Mouse (Mus musculus) embryonic facial prominence, embryonic 11.5 days (tissue): ENCODE results near the gene Wasf2. TPM values are rescaled to one million over a fixed set of nuclear protein-coding genes. Genes with fewer than 3 reads are reported as not detected.
A peak's percentile ranks its signal among the peaks of the same experiment; 100 is the strongest.

Source experiments
- ATAC-seq: fragments of 200-750 bp; cut with Nextera tagmentation; replicated peaks from 2 replicates; pipeline ENCODE4 v1.8.0; 2017; ENCODE audit warnings: low read depth; ENCODE audit not compliant: insufficient number of reproducible peaks, low FRiP score, low TSS enrichment
- DNase-seq: peaks from one replicate; pipeline ENCODE4 v3.0.0-alpha.2; 2015; ENCODE audit warnings: low spot score
- H3K27ac ChIP-seq: fragments of 300-500 bp; sonication (generic); replicated peaks from 2 replicates; pipeline ENCODE4 v1.5.1; 2014; ENCODE audit warnings: mild to moderate bottlenecking, low read depth, low read length, control low read depth
- H3K27me3 ChIP-seq: fragments of 300-500 bp; sonication (generic); 2 replicates; pipeline ENCODE4 v1.6.1; 2014; ENCODE audit warnings: mild to moderate bottlenecking, low read length, moderate library complexity, mixed read lengths; ENCODE audit not compliant: control insufficient read depth, insufficient read depth
- H3K36me3 ChIP-seq: fragments of 300-500 bp; sonication (generic); replicated peaks from 2 replicates; pipeline ENCODE4 v1.6.1; 2014; ENCODE audit warnings: low read depth, mild to moderate bottlenecking, low read length, moderate library complexity, mixed read lengths; ENCODE audit not compliant: control insufficient read depth, insufficient read depth
- H3K4me1 ChIP-seq: fragments of 300-500 bp; sonication (generic); 2 replicates; pipeline ENCODE4 v1.6.1; 2014; ENCODE audit warnings: low read length, mixed read lengths; ENCODE audit not compliant: control insufficient read depth, insufficient read depth
- H3K4me2 ChIP-seq: fragments of 300-500 bp; sonication (generic); 2 replicates; pipeline ENCODE4 v1.6.1; 2014; ENCODE audit warnings: low read depth, mild to moderate bottlenecking, control low read depth, low read length, moderate library complexity
- H3K4me3 ChIP-seq: fragments of 300-500 bp; sonication (generic); 2 replicates; pipeline ENCODE4 v1.5.1; 2014; ENCODE audit warnings: low read depth, low read length, control low read depth
- H3K9ac ChIP-seq: fragments of 300-500 bp; sonication (generic); replicated peaks from 2 replicates; pipeline ENCODE4 v1.6.1; 2014; ENCODE audit warnings: mild to moderate bottlenecking, control low read depth, low read length
- H3K9me3 ChIP-seq: fragments of 300-500 bp; sonication (generic); replicated peaks from 2 replicates; pipeline ENCODE4 v1.6.1; 2016; ENCODE audit warnings: mild to moderate bottlenecking, low read length, inconsistent platforms, mixed read lengths; ENCODE audit not compliant: control insufficient read depth
- WGBS: fragments of 180-500 bp; shearing (Covaris S2); extraction: QIAGEN DNeasy Blood & Tissue Kit; methylation state at CpG from one replicate; pipeline ENCODE4 v1.1.7; 2014; 5-methylcytosine and 5-hydroxymethylcytosine counted together
- polyA plus RNA-seq: library from polyadenylated mRNA; unstranded; fragments of >200 nt; fragmentation: Nextera tagmentation; extraction: Ambion mirVana; gene quantifications from 2 replicates; pipeline ENCODE4 v1.2.1, GENCODE M21; 2014

Gene Wasf2
- 66.9 and 75.9 TPM in 2 replicates for polyA plus RNA-seq

DNA sequence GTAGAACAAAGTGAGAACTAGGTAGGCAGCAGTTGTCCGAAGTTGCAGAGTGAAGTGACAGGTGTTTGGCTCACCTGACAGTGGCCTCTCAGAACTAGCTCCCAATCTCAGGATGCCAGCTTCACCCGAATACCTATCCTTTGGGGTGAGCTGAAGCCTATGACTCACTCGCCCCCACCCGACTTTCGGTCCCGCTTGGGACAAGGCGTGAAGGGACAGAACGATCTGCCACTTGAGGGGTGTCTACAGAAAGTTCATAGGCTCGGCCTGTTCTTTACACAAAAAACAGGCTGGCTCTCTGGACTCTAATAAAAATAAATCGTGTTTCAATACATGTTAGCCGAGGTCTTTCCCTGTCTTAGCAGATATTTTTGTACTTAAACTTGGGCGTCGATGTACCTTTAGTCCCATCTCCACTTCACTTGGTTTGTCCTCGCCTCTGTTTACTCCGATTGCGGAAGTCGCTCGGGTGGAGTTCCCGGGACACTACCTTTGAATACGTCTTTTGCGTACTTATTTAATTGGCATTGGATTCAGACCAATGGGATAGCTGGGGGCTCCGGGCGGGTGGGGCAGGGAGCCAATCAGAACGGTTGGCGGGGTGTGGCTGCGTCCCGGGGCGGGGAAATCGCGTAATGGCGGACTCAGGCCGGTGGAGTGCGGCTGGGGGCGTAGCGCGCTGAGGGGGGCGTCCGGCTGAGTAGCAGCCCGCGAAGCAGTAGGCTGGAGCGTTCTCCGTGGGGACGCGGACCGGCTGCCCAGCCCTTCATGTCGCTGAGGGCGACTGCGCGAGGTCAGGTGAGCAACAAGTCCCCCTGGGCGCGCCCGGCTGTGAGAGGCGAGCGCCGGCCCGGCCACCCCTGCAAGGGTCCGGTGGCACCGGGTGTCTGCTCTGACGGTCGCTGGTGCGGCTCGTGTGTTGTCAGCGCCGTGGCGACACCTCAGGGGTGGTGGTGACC, at the start of gene Wasf2:
Gene Wasf2, plus strand, starts transcription at position 575 of the 959 bp plus-strand sequence.
- H3K27me3 ChIP-seq = no peaks in the 10 kb centered on the region
- WGBS = under 1% methylated on average over 53 of the region's 65 CpGs
- H3K27ac ChIP-seq = peak within 1 kb of the TSS; percentile 68
- H3K9ac ChIP-seq = peak within 1 kb of the TSS; percentile 90
- H3K4me1 ChIP-seq = no peaks in the 10 kb centered on the region
- no peaks in the 10 kb centered on the region for H3K36me3 ChIP-seq
- peak within 1 kb of the TSS; percentile 96 for H3K4me3 ChIP-seq
- peak; percentile 96 for DNase-seq
- no peaks in the 10 kb centered on the region for H3K9me3 ChIP-seq
- ATAC-seq = peak; percentile 92
- peak within 1 kb of the TSS; percentile 72 for H3K4me2 ChIP-seq

GRCm38 (mm10) chr4:133080862-133081261, 49.4 kb upstream of the Wasf2 start:
- H3K9me3 ChIP-seq = no peaks in the 10 kb centered on the region
- no peaks in the 10 kb centered on the region for H3K27me3 ChIP-seq
- 97% methylated on average over 3 of the region's 3 CpGs for WGBS
- H3K4me3 ChIP-seq = no peak overlapping the region
- H3K9ac ChIP-seq = no peak overlapping the region
- ATAC-seq (no peak), DNase-seq (no peak)
- no peak overlapping the region for H3K4me2 ChIP-seq
- peaks cover 13% of the 10 kb centered on the region for H3K4me1 ChIP-seq
- H3K36me3 ChIP-seq = no peaks in the 10 kb centered on the region; the same call in 1 of the 2 replicates
- no peak overlapping the region for H3K27ac ChIP-seq

DNA sequence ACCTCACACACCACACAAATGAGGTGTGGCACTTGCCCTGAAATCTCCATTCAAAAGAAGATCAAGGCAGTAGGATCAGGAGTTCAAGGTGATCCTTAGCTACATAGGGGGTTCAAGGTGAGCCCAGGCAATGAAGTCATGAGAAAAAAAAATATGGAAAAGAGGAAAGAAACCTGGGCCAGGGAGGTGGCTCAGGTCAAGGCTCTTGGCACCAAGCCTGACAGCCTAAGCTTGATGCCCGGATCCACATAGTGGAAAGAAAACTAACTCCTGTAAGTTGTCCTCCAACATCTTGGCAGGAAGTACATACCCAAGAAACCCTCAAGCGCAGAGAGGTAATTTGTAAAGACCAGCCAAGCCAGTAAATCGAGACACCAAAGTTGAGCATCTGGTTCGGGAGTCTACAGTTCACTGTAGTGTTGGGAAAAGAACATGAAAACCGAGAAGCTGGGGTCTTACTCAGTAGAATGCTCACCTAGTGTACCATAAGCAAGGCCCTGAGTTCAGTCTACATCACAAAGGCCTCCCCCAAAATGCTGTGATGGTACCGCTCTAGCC, 48.0 kb upstream of the Wasf2 start:
- H3K4me1 ChIP-seq = peaks cover 13% of the 10 kb centered on the region
- ATAC-seq = no peak
- H3K9ac ChIP-seq = no peak overlapping the region
- DNase-seq = no peak
- no peak overlapping the region for H3K27ac ChIP-seq
- 87% methylated on average over 6 of the region's 6 CpGs for WGBS
- no peaks in the 10 kb centered on the region for H3K27me3 ChIP-seq
- H3K4me3 ChIP-seq = no peak overlapping the region
- H3K9me3 ChIP-seq = no peaks in the 10 kb centered on the region
- no peaks in the 10 kb centered on the region; the same call in 1 of the 2 replicates for H3K36me3 ChIP-seq
- H3K4me2 ChIP-seq = no peak overlapping the region

- Histone ChIP-seq H3K27me3 (no peaks in the 10 kb centered on the region), H3K4me1 (peaks cover 13% of the 10 kb centered on the region), H3K9ac (peak overlapping the region; percentile 43), H3K4me2 (peak overlapping the region; percentile 89; the same call in 1 of the 2 replicates), H3K27ac (no peak overlapping the region), H3K9me3 (no peaks in the 10 kb centered on the region), H3K36me3 (no peaks in the 10 kb centered on the region), H3K4me3 (no peak overlapping the region)
- peak; percentile 17 for ATAC-seq
- no peak for DNase-seq
- WGBS = 19% methylated on average over 3 of the region's 3 CpGs
Measured at GRCm38 (mm10) chr4:133083991-133084861, 46.1 kb upstream of the Wasf2 start.

DNA sequence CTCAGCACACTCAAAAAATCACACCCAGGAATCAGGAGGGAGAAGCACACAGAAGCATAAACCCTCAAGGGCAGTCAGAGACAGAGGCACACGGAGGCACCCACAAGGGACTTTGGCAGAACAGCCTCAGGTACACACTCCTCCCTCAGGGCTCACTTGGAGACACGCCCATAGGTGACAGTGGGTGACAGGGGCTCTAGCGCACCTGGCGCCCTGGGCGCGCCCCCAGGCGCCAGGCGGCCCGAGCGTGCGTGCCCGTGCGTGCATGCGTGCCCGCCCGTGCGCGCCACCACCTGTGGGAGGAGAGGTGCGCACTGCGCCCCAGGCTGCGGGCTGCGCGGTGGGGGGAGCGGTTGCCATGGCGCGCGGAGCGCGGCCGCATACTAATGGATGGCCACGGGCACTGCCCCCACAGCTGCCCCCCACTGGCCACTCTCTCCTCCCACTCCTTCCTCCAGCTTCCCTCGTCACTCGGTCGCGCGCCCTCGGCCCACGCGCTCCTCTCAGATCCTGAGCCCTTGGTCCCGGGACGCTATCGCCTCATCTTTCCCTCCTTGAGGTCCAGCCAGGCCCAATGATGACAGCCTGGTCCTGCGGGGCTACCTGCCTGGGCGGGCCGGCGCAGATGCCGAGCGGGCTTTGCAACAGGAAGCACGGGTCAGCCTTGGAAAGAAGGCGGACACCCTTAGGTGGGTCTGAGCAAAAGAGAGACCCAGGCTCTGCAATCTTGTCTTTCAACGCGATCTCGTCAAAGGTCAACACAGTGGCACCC, 45.1 kb upstream of the Wasf2 start:
- Histone ChIP-seq H3K36me3 (no peaks in the 10 kb centered on the region), H3K27ac (no peak overlapping the region), H3K4me3 (peak overlapping the region; percentile 36), H3K9ac (peak overlapping the region; percentile 43), H3K27me3 (no peaks in the 10 kb centered on the region), H3K4me2 (peak overlapping the region; percentile 89), H3K4me1 (peaks cover 13% of the 10 kb centered on the region), H3K9me3 (no peaks in the 10 kb centered on the region)
- ATAC-seq = no peak
- peak; percentile 59 for DNase-seq
- under 1% methylated on average over 44 of the region's 53 CpGs for whole genome bisulfite sequencing

- Histone ChIP-seq H3K9me3 (no peaks in the 10 kb centered on the region), H3K4me1 (peaks cover 19% of the 10 kb centered on the region), H3K4me2 (peak overlapping the region; percentile 89), H3K27me3 (no peaks in the 10 kb centered on the region), H3K36me3 (no peaks in the 10 kb centered on the region), H3K9ac (no peak overlapping the region), H3K27ac (no peak overlapping the region), H3K4me3 (peak overlapping the region; percentile 36; the same call in 1 of the 2 replicates)
- 13% methylated on average over 12 of the region's 12 CpGs for WGBS
- no peak for DNase-seq
- ATAC-seq = peak; percentile 40
Measured at GRCm38 (mm10) chr4:133085783-133086342, 44.4 kb upstream of the Wasf2 start.

DNA sequence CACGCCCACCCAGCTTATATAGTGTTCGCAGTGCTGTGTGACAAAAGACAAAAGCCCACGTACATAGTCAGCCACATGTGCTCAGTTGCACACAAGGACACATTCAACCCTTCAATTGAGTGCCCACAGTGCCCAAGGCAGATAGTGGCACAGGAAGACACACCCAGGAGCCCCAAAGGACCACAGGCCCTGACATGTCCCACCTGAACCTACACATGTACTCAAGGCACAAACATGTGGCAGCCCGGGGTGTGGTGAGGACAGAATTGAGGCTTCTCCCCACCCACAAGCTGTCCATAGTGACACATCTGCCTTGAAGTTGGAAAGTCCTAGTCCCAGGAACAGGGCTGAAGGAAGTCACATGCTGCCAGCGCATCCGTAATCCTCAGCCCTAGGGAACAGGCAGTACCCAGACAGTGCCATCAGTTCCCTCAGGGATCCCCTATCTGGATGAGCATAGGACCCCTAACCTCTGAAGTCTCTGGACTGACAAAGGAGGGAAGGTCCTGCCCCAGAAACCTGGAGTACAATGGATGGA, 43.1 kb upstream of the Wasf2 start:
- Histone ChIP-seq H3K4me2 (no peak overlapping the region), H3K4me1 (peaks cover 22% of the 10 kb centered on the region), H3K4me3 (no peak overlapping the region), H3K27me3 (no peaks in the 10 kb centered on the region), H3K27ac (no peak overlapping the region), H3K36me3 (no peaks in the 10 kb centered on the region), H3K9me3 (no peaks in the 10 kb centered on the region), H3K9ac (no peak overlapping the region)
- no peak for ATAC-seq
- DNase-seq = no peak
- 89% methylated on average over 6 of the region's 6 CpGs for WGBS
